Mouse (Mus musculus): ENCODE data around the gene S1pr2. TPM values are rescaled to one million over a fixed set of nuclear protein-coding genes. Genes with fewer than 3 reads are reported as not detected.

Gene S1pr2
- polyA plus RNA-seq, 1 experiment, result 1.4 TPM

DNA sequence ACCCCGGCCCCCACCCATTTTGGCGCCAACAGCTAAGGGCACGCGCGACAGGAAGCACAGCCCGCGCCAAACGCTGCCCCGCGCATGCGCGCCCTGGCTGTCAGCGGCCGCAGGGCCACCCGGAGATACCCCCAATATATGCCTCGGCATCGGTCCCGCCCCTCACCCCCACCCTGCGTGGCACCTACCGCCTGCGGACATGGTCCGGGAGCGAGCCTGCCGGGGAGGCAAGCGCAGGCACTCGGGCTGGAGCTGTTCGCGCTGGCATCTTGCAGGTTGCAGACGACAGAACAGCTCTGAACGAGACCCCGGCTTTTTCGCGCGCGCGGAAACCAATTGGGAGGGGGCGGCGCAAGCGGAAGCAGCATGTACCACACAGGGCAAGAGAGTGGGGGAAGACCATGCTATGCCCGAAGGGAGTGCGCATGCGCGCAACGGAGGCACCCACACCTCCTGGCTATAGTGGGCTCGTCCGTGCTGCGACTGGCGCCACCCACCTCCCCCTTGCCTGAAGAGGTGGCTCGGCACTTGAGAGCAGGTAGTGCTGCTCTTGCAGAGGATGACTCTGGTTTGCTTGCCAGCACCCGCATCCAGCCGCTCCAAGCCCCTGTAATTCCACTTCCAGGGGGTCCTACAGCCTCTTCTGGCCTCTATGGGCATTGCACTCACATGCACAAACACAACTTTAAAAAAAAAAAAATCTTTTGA is 23.9 kb downstream of the S1pr2 start:
- TF ChIP-seq GATA1 (IDR thresholded peaks at IDR 0.05; ENCODE audit: low read length), result no peak

DNA sequence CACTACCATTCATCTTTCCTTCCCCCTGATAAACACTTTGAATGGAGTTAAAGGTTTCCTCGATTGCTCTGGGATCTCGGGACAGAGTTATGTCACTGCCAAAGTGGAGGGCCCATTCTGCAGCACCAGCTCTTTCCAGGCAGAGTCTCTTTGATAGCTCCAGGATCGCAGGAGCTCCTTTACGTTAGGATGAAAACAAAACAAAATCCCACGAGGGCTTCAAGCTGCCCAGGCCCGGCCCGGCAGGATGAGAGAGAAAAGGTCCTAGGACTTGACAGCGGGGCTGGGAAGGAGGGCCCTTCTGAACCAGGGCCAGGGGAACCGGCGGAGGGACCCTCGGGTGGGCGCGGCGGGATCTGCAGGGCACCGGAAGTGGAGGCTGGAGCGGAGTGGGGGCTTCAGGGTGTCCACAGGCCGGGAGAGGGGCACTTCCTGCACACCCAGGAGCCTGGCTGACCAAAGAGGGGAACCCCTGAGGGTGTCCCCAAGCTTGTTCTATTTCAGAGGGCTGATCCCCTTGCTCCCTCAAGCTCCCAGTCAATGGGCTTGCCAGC is 24.5 kb downstream of the S1pr2 start:
- TF ChIP-seq GATA1 (IDR thresholded peaks at IDR 0.05; ENCODE audit: low read length), result no peak

DNA sequence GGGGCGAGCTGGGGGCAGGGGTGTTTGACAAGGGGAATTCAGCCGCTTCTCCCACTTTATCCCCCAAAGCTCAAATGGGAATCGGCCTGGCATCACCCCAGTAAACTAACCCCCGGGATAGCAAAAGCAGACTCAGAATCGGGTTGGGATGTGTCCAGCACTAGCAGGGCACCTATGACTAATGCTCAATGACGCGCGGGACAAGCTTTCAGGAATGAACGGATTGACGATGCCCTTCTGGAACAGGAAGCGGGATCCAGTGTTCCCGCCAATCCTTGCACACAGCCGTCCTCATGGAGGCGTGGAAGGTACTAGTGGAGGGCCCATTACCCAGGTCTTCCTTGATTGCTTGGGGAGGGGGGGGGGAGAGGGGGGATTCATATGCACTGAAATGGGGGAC is 25.1 kb downstream of the S1pr2 start:
- no peak for TF ChIP-seq GATA1 (IDR thresholded peaks at IDR 0.05; ENCODE audit: low read length)

GRCm38 (mm10) chr9:20950419-20950818 is 26.2 kb downstream of the S1pr2 start:
- no peak for TF ChIP-seq GATA1 (IDR thresholded peaks at IDR 0.05; ENCODE audit: low read length)

DNA sequence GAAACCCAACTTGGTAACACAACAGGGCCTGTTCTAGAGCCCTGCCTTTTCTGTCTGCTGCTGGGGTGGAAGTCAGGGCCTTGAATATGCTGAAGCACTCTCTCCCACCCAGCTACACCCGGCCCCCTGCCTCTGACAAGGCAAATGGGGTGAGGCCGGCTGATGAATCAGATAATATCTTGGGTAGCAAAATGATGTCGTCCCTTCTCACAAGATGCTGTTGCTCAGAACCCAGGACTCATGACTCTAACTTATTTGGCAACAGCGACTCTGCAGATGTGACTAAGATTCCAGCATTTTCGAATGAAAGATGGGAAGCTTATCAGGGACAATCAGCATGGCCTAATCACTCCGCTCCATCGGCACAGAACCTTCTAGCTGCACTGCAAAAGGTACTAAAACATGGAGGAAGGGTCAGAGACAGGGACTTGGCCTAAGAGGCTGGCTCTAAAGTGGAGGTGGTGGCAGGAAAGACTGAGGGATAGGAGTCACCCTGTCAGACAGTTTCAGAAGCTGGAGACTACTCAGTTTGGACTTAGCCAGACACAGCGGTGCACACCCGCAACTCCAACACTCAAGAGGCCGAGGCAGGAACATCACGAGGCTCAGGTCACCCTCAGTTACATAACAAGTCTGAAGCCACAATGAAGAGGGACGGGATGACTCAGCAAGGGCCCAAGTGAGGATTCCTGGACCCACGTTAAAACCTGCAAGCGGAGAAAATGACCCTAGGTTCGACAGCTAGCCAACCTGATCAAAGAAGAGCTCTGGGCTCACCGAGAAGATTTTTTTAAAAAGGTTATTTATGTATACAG is 30.3 kb downstream of the S1pr2 start:
- TF ChIP-seq GATA1 (IDR thresholded peaks at IDR 0.05; ENCODE audit: low read length), result peak; percentile 17

- no peak for TF ChIP-seq GATA1 (IDR thresholded peaks at IDR 0.05; ENCODE audit: low read length)
These were observed 31.7 kb downstream of the S1pr2 start for GRCm38 (mm10) chr9:20944697-20945370.

GRCm38 (mm10) chr9:20943911-20944310 is 32.7 kb downstream of the S1pr2 start:
- no peak for TF ChIP-seq GATA1 (IDR thresholded peaks at IDR 0.05; ENCODE audit: low read length)

- no peak for TF ChIP-seq GATA1 (IDR thresholded peaks at IDR 0.05; ENCODE audit: low read length)
These were observed 33.2 kb downstream of the S1pr2 start for GRCm38 (mm10) chr9:20943396-20943795.

- no peak for TF ChIP-seq GATA1 (IDR thresholded peaks at IDR 0.05; ENCODE audit: low read length)
These were observed 53.3 kb downstream of the S1pr2 start for GRCm38 (mm10) chr9:20923258-20923657.

GRCm38 (mm10) chr9:20916160-20916559 is 60.4 kb downstream of the S1pr2 start:
- no peak for TF ChIP-seq GATA1 (IDR thresholded peaks at IDR 0.05; ENCODE audit: low read length)

Other genes starting within 250 kb of the S1pr2 start
- gene Olfm2, start 230.4 kb downstream of the S1pr2 start, polyA plus RNA-seq (2012), result not detected in 2 replicates
- gene Col5a3, start 161.7 kb downstream of the S1pr2 start, polyA plus RNA-seq (2012), result not detected in 2 replicates
- not detected in 2 replicates for gene Rdh8, start 158.3 kb downstream of the S1pr2 start, polyA plus RNA-seq (2012)
- gene A230050P20Rik, start 108.1 kb downstream of the S1pr2 start, polyA plus RNA-seq (2012), result not detected in 2 replicates
- 3.5 and 4.1 TPM in 2 replicates for gene Angptl6, start 97.1 kb downstream of the S1pr2 start, polyA plus RNA-seq (2012)
- 341 and 357 TPM in 2 replicates for gene Ppan, start 88.6 kb downstream of the S1pr2 start, polyA plus RNA-seq (2012)
- gene Eif3g, start 78.2 kb downstream of the S1pr2 start, polyA plus RNA-seq (2012), result 613 and 834 TPM in 2 replicates
- 152 and 172 TPM in 2 replicates for gene Dnmt1, start 16.9 kb downstream of the S1pr2 start, polyA plus RNA-seq (2012)
- gene Mrpl4, start 26.0 kb upstream of the S1pr2 start, polyA plus RNA-seq (2012), result 88.1 and 110 TPM in 2 replicates
- 0.55 and 0.58 TPM in 2 replicates for gene Icam1, start 39.2 kb upstream of the S1pr2 start, polyA plus RNA-seq (2012)
- 16.7 and 26.1 TPM in 2 replicates for gene Icam4, start 52.6 kb upstream of the S1pr2 start, polyA plus RNA-seq (2012)
- 0.52 and 0.62 TPM in 2 replicates for gene Icam5, start 55.3 kb upstream of the S1pr2 start, polyA plus RNA-seq (2012)
- 2.0 and 4.4 TPM in 2 replicates for gene Zglp1, start 90.3 kb upstream of the S1pr2 start, polyA plus RNA-seq (2012)
- 0.67 and 0.73 TPM in 2 replicates for gene Gm49373, start 96.3 kb upstream of the S1pr2 start, polyA plus RNA-seq (2012)
- gene Fdx1l, start 96.8 kb upstream of the S1pr2 start, polyA plus RNA-seq (2012), result 39.6 and 44.3 TPM in 2 replicates
- gene Gm38431, start 115.2 kb upstream of the S1pr2 start, polyA plus RNA-seq (2012), result 422 and 499 TPM in 2 replicates
- 0.84 and 2.5 TPM in 2 replicates for gene Raver1, start 115.2 kb upstream of the S1pr2 start, polyA plus RNA-seq (2012)
- 16.0 and 16.3 TPM in 2 replicates for gene Tyk2, start 154.5 kb upstream of the S1pr2 start, polyA plus RNA-seq (2012)
- gene Cdc37, start 173.2 kb upstream of the S1pr2 start, polyA plus RNA-seq (2012), result 216 and 275 TPM in 2 replicates
- 3.6 and 3.9 TPM in 2 replicates for gene Pde4a, start 188.9 kb upstream of the S1pr2 start, polyA plus RNA-seq (2012)